Mouse (Mus musculus): ENCODE data around the gene Dbil5. TPM values are rescaled to one million over a fixed set of nuclear protein-coding genes. Genes with fewer than 3 reads are reported as not detected.
"Not testable (repeated sequence)": the region's sequence is repeated elsewhere in the genome, so short reads cannot be mapped to it uniquely, and the experiment has no call there.

The Dbil5 gene
- 1 to 10 TPM in 2 of 4 experiments, under 1 TPM in 2; 0.64 to 1.2 (median 0.96) TPM for total RNA-seq (2022)

GRCm38 (mm10) chr11:76217390-76217800, at the start of gene Dbil5, which contains the start of gene Gemin4:
TSS of gene Dbil5 (plus strand) at chr11:76217608.
TSS of gene Gemin4 (minus strand) at chr11:76217664.
- DNase-seq (ENCODE audit: low spot score in 2 of 2): peak; percentile 92 to 96

GRCm38 (mm10) chr11:76168976-76169375, 48.4 kb upstream of the Dbil5 start:
- no peak for DNase-seq (ENCODE audit: low spot score in 2 of 2)

GRCm38 (mm10) chr11:76170207-76170606, 47.2 kb upstream of the Dbil5 start:
- peak in 1 of 2 experiments; percentile 29 for DNase-seq (ENCODE audit: low spot score in 2 of 2)

GRCm38 (mm10) chr11:76178726-76179494, 38.5 kb upstream of the Dbil5 start:
- peak in 1 of 2 experiments; percentile 39 for DNase-seq (ENCODE audit: low spot score in 2 of 2)

GRCm38 (mm10) chr11:76179495-76180145, 37.8 kb upstream of the Dbil5 start, which contains the start of the genes Vps53 and Fam57a:
TSS of gene Vps53 (minus strand) at chr11:76179647.
TSS of gene Fam57a (plus strand) at chr11:76179671.
- peak; percentile 77 to 88 for DNase-seq (ENCODE audit: low spot score in 2 of 2)

- DNase-seq (ENCODE audit: low spot score in 2 of 2): no peak
Observed at GRCm38 (mm10) chr11:76180146-76180540, 37.3 kb upstream of the Dbil5 start.

GRCm38 (mm10) chr11:76183745-76184144, 33.7 kb upstream of the Dbil5 start:
- DNase-seq (ENCODE audit: low spot score in 2 of 2): no peak

- DNase-seq (ENCODE audit: low spot score in 2 of 2): no peak
Observed at GRCm38 (mm10) chr11:76186908-76187307, 30.5 kb upstream of the Dbil5 start.

GRCm38 (mm10) chr11:76196275-76196976, 21.0 kb upstream of the Dbil5 start:
- DNase-seq (ENCODE audit: low spot score in 2 of 2): no peak

- DNase-seq (ENCODE audit: low spot score in 2 of 2): no peak
Observed at GRCm38 (mm10) chr11:76196977-76197469, 20.4 kb upstream of the Dbil5 start.

- DNase-seq (ENCODE audit: low spot score in 2 of 2): peak; percentile 63 to 81
Observed at GRCm38 (mm10) chr11:76201761-76202674, 15.4 kb upstream of the Dbil5 start.

GRCm38 (mm10) chr11:76206793-76207192, 10.6 kb upstream of the Dbil5 start:
- DNase-seq (ENCODE audit: low spot score in 2 of 2): no peak

GRCm38 (mm10) chr11:76210228-76210985, 7.0 kb upstream of the Dbil5 start:
- DNase-seq (ENCODE audit: low spot score in 2 of 2): no peak

- not testable (repeated sequence) for DNase-seq (ENCODE audit: low spot score in 2 of 2)
Observed at GRCm38 (mm10) chr11:76211595-76211994, 5.8 kb upstream of the Dbil5 start.

- no peak for DNase-seq (ENCODE audit: low spot score in 2 of 2)
Observed at GRCm38 (mm10) chr11:76213841-76214240, 3.6 kb upstream of the Dbil5 start.

GRCm38 (mm10) chr11:76215011-76215410, 2.4 kb upstream of the Dbil5 start:
- DNase-seq (ENCODE audit: low spot score in 2 of 2): no peak

GRCm38 (mm10) chr11:76216049-76216540, 1.3 kb upstream of the Dbil5 start:
- no peak for DNase-seq (ENCODE audit: low spot score in 2 of 2)

GRCm38 (mm10) chr11:76216681-76217389, 573 bp upstream of the Dbil5 start:
- DNase-seq (ENCODE audit: low spot score in 2 of 2): peak in 1 of 2 experiments; percentile 47

- no peak for DNase-seq (ENCODE audit: low spot score in 2 of 2)
Observed at GRCm38 (mm10) chr11:76224631-76225030, 7.2 kb downstream of the Dbil5 start.
